Mouse (Mus musculus) kidney, postnatal 10 days (tissue): ENCODE results near the gene Polr2f.
A peak's percentile ranks its signal among the peaks of the same experiment; 100 is the strongest.

ENCODE experiments used
- DNase-seq: peaks from one replicate; pipeline ENCODE4 v3.0.0; 2021; ENCODE audit warnings: mixed read lengths

Polr2f gene

GRCm38 (mm10) chr15:79140866-79141565 lies at the start of gene Polr2f, which contains the start of gene 1700088E04Rik:
TSS of gene Polr2f (plus strand) at chr15:79141009.
TSS of gene 1700088E04Rik (minus strand) at chr15:79141253.
- DNase-seq: peak; percentile 97

- DNase-seq: no peak
These were observed 48.5 kb upstream of the Polr2f start for GRCm38 (mm10) chr15:79092284-79092683.

DNA sequence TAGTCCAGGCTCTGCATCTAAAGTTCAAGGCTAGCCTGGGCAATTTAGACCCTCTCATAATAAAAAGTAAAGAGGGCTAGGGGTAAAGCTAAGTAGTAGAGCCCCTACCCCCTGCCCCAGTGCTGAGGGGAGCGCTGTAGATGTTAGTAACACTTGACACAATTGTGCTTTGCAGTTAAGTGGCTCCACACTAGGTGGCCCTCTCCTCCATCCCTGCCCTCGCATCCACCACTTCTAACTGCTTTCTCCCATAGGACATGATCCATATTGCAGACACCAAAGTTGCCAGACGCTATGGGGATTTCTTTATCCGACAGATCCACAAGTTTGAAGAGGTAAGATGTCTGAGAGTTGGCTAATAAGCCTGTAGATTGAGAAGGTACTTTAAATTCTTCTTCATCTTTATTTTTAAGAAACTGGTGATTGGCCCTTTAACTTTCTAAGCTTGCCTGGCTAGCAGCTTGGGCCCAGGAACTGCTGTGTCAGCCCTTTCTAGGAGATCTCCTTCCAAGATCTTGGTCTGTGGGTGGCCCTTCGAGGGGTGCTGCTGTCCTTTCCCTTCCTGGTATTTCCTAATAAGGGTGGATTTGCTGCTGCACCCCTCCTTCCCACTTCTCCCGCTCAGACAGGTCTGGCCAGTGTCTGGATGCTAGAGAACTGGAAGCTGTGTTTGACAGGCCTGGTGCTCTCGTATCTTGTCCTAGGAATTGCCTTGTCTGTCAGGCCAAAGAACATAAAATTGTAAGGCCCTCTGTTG lies 47.5 kb upstream of the Polr2f start:
- peak; percentile 75 for DNase-seq

- DNase-seq: no peak
These were observed 45.3 kb upstream of the Polr2f start for GRCm38 (mm10) chr15:79095483-79095882.

DNA sequence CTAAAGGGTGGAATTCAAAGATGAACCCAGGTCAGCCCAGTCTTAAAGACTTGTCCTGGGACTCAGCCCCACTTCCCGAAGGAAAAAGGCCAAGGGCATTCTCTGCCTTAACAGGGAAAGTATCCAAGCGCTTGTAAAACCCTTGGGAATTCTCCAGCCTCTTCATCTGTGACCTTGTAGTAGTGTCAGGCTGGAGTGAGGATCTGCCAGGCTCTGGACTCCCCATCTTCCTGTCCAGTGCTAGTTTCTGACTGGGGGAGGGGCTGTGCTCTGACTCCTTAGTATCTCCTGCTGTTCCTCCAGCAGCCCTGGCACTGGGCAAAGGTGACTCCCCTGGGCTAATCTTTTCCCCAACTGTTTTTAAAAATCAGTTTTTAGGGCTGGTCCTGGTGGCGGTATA lies 44.3 kb upstream of the Polr2f start:
- DNase-seq: peak; percentile 71

DNA sequence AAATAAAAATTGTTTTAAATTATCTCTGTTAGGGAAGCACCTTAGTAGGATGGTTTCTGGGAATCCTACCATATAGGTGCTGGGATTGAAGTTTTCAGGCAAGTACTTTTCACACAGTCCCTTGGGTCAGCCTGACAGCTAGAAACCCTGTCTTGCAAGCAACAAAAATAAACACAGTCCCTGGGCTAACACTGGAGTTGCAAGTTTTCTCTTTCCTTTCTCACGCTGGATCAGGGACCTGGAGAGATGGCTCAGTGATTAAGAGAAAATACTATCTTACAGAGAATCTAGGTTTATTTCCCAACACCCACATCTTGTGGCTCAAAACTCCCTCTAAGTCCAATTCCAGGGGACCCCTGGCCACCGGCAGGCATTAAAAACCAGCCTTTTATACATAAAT lies 43.7 kb upstream of the Polr2f start:
- no peak for DNase-seq

GRCm38 (mm10) chr15:79097611-79098025 lies 43.2 kb upstream of the Polr2f start:
- DNase-seq: peak; percentile 81

DNA sequence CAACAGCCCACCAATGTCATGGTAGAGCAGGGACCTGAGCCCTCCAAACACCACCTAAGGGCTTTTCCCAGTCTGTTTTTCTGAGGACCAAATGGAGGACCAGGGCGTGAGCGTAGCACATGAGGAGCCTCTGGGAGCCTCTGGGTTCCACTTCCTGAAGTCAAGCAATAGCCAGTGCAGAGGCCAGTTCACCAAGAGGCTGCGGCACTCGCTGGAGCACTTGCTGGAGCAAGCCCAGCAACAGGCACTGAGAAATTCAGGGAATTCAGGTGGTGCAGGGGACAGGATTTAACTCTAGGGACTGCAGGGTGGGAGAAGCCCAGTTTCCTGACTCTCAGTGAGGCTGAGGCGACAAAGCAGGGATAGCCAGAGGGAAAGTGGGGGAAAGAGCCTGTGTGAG lies 42.6 kb upstream of the Polr2f start:
- DNase-seq: peak; percentile 46

DNA sequence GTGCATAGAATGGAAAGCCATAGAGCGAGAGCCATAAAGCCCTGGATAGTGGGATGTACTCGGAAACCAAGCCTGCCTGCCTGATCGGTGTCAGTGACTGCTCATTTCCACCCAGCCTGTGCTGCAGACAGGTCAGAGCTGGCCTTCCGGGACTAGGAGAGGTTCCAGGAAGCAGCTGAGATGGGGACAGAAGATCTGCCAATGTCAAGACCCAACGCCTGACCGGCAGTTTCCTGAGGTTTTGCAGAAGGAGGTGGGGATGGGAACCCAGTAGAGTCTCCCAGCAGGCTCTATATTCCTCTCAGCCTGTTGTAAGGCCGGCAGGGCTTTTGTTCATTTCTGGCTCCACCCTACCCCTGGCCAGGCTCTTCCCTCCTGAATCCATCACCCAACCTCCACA lies 41.9 kb upstream of the Polr2f start:
- DNase-seq: peak; percentile 77

DNA sequence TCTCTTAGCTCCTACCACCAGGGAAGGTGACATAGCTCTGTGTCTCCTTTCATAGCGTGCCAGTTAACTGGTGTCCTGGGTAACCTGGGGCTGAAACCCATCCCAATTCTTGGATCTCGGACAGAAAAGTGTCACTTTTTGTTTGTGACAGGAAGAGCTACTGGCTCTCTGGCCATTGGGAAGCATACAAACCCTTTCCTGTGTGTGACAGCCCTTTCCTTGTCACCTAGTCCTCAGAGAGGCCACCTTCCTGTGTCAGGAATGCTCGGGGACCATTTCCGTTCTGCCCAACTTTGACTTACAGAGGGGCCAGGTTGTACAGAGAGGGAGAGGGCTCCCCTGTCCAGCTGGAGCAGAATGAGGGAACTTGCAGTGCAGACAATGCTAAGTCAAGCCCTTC lies 41.4 kb upstream of the Polr2f start:
- peak; percentile 46 for DNase-seq

DNA sequence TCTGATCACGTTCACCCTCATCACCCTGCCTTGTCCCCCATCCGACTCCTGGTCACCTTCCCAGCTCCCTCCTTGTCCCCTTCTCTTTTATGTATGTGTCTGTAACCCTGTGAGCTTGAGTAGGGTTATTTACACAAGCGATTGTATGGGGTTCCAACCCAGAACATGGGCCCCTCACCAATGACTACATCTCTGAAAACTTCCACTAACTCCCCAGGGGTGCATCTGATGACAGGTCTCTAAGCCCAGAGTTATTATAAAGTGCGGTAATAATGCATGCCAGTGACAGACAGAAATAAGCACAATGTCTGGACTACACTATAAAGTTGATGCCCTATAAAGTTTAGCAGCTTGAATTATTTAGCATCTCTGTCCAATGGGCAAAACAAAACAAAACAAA lies 40.4 kb upstream of the Polr2f start:
- DNase-seq: no peak

GRCm38 (mm10) chr15:79101531-79101930 lies 39.3 kb upstream of the Polr2f start:
- no peak for DNase-seq

GRCm38 (mm10) chr15:79103264-79103663 lies 37.5 kb upstream of the Polr2f start:
- no peak for DNase-seq

DNA sequence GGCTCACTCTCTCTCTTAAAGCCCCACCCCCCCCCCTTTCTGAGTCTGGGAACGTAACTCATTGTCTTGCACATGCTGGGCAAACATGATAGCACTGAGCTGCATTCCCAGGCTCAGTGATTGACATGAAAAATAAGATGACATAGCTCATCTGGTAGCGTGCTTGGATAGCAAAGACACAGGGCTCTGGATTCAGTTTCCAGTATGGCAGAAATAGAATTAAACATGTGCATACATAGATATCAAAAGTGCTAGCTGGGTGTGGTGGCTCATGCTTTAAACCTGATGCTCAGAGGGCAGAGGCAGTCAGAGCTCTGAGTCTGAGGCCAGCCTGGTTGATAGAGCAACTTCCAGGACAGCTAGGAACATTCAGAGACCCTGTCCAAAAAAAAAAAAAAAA lies 35.0 kb upstream of the Polr2f start:
- DNase-seq: no peak

GRCm38 (mm10) chr15:79107966-79108365 lies 32.8 kb upstream of the Polr2f start:
- DNase-seq: no peak

- peak; percentile 84 for DNase-seq
These were observed 32.1 kb upstream of the Polr2f start, which contains the start of gene Micall1 for GRCm38 (mm10) chr15:79108421-79109320. TSS of gene Micall1 (plus strand) at chr15:79108898.

GRCm38 (mm10) chr15:79109321-79109934 lies 31.4 kb upstream of the Polr2f start:
- no peak for DNase-seq

DNA sequence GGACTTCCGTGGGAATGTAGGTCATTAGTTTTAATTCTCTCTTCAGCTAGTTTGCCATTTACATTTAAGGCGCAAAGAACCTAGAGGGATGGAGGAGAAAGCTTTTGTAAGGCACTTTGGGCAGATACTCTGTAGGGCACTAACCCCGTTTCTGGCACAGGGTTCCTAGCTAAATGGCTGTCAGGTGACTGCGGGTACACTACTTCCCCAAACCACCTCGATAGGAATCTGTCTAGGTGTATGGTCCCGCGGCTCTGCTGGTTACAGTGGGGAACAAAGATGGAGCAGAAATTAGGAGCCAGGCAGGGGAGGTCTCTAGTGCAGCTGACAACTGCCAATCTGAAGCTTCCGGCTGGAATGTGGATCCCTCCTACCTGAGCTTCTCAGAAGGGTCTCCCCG lies 30.8 kb upstream of the Polr2f start:
- DNase-seq: no peak

- no peak for DNase-seq
These were observed 30.3 kb upstream of the Polr2f start for GRCm38 (mm10) chr15:79110528-79110927.

DNA sequence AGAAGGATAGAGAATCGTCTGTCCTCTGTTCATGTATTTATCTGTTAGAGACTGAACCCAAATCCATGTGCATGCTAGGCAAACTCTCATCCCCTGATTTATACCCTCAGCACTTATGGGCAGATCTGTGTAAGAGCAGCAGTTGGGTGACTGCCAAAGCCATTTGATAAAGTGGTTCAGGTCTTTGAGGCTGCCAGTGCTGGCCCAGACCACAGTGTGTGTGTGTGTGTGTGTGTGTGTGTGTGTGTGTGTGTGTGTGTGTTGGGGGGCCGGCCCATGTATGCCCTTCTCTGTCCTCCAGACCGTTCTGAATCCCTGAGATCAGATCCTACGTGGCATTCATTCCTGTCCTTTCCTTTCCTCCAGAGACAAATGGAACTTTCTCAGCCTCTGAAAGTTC lies 29.0 kb upstream of the Polr2f start:
- DNase-seq: peak; percentile 63

DNA sequence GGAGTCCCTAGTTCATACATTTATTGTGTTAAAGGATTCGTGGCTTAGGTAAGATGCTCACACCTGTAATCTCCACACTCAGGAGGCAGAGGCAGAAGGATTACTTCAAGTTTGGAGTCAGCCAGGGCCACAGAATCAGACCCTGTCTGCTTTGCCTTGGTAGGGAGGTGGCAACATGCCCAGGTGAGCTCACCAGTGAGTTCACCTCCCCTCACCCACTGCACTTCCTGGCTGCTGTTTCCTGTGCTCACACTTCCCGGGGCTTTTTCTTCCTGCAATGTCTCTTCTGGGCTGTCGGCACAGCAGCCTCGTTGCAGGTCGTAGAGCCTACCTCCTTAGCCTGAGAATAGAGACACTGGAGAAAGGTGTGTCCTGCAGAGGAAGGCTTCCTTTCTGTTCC lies 25.5 kb upstream of the Polr2f start:
- peak; percentile 66 for DNase-seq

DNA sequence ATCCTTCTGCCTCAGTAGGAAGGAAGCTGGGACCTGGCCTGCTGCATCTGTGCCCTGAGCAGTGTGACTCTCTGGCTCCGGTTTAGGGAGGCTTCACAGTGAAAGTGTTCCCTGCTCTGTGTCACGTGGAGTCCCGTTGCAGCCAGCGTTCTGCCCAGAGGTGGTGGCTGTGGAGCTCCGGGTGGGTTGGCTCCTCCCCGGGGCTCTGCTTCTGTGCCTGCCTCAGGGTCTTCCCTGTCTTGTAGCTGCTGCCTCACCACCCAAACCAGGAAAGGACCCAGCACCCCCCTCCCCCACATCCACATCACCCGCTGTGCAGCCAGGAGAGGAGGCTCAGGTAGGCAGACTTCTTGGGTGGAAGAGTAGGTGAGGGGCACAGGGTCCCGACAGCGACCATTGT lies 21.3 kb upstream of the Polr2f start:
- no peak for DNase-seq

- no peak for DNase-seq
These were observed 18.7 kb upstream of the Polr2f start for GRCm38 (mm10) chr15:79122119-79122518.
